Mouse (Mus musculus): ENCODE results near the gene Gm15217. TPM values are rescaled to one million over a fixed set of nuclear protein-coding genes. Genes with fewer than 3 reads are reported as not detected.

Gm15217 gene
- polyA plus RNA-seq, 1 experiment: not detected

DNA sequence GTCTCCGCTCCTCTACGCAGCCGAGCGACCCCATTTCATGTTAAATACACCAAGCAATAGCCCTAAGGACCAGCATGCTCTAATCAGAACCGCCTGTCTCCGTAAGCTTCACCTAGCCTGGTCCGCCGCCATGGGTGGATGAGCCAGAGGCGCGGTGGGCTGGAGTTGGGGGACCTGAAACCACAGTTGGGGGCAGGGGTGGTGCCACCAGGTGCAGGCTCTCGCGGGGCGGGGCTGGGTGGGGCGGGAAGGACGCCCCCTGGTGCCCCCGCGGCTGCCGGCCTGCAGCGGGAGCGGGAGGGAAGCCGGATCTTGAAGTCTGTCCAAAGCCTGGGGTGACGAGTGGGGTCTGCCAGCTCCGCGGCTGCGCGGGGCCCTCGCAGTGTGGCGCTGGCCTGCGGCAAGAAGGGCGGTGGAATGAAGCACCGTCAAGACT, 1.1 kb downstream of the Gm15217 start:
- no peaks in the 10 kb centered on the region for H3K9me3 ChIP-seq (ENCODE audit: control insufficient read depth, low read length)
- no peaks in the 10 kb centered on the region for H3K4me1 ChIP-seq (ENCODE audit: control insufficient read depth)
- H3K36me3 ChIP-seq (ENCODE audit: control insufficient read depth): no peaks in the 10 kb centered on the region
- peaks cover 33% of the 10 kb centered on the region for H3K27me3 ChIP-seq (ENCODE audit: control insufficient read depth)
- TF ChIP-seq TAL1 (IDR thresholded peaks at IDR 0.05; ENCODE audit: low read length): no peak
- TF ChIP-seq GATA1 (IDR thresholded peaks at IDR 0.05; ENCODE audit: low read length): no peak
- no peak overlapping the region for H3K4me3 ChIP-seq (replicated peaks)

- no peaks in the 10 kb centered on the region for H3K4me1 ChIP-seq (ENCODE audit: control insufficient read depth)
- no peak overlapping the region for H3K4me3 ChIP-seq (replicated peaks)
- H3K36me3 ChIP-seq (ENCODE audit: control insufficient read depth): no peaks in the 10 kb centered on the region
- TF ChIP-seq TAL1 (IDR thresholded peaks at IDR 0.05; ENCODE audit: low read length) (no peak), GATA1 (IDR thresholded peaks at IDR 0.05; ENCODE audit: low read length) (no peak)
- no peaks in the 10 kb centered on the region for H3K9me3 ChIP-seq (ENCODE audit: control insufficient read depth, low read length)
- peaks cover 45% of the 10 kb centered on the region for H3K27me3 ChIP-seq (ENCODE audit: control insufficient read depth)
Measured at GRCm38 (mm10) chr14:46381457-46381856, 2.2 kb downstream of the Gm15217 start.

- Histone ChIP-seq H3K9me3 (ENCODE audit: control insufficient read depth, low read length) (no peaks in the 10 kb centered on the region), H3K4me1 (ENCODE audit: control insufficient read depth) (no peaks in the 10 kb centered on the region), H3K4me3 (replicated peaks) (no peak overlapping the region), H3K27me3 (ENCODE audit: control insufficient read depth) (peaks cover 73% of the 10 kb centered on the region), H3K36me3 (ENCODE audit: control insufficient read depth) (no peaks in the 10 kb centered on the region)
- TF ChIP-seq GATA1 (IDR thresholded peaks at IDR 0.05; ENCODE audit: low read length) (no peak), TAL1 (IDR thresholded peaks at IDR 0.05; ENCODE audit: low read length) (no peak)
Measured at GRCm38 (mm10) chr14:46384946-46385691, 5.9 kb downstream of the Gm15217 start.

DNA sequence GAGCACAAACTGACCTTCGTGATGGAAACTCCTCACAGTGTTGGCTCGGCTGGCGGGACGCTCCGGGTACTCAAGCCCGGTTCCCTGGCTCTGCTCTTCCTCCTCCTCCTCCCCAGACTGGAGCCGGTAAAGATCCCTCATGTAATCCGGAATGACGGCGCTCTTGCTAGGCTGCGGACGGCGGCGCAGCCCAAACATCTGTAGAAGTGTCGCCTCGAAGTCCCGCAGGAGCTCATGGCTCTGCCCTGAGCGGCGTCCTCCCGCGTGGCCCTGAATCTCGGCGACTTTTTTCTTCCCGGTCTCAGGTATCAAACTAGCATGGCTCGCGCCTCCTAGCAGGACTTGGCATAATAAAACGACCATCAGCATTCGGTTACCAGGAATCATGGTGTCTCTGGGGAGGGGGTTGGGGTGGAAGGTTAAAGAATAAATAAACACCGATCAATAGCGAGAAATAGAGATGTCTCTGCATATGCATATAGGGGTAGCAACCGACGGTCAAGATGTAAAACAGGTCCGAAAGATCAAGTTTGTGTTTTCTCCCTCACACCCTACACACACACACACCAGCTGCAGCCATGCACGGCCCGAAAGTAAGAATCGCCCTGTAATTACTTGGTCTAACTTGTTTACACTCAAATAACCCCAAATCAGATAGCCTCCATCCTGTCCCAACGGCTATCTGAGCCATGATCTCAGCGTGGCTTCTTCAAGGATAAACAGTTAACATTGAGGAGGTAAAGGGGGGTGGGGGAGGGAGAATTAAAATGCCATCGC, 6.7 kb downstream of the Gm15217 start:
- TF ChIP-seq TAL1 (IDR thresholded peaks at IDR 0.05; ENCODE audit: low read length) (no peak), GATA1 (IDR thresholded peaks at IDR 0.05; ENCODE audit: low read length) (no peak)
- no peak overlapping the region for H3K4me3 ChIP-seq (replicated peaks)
- no peaks in the 10 kb centered on the region for H3K36me3 ChIP-seq (ENCODE audit: control insufficient read depth)
- peaks cover 74% of the 10 kb centered on the region for H3K27me3 ChIP-seq (ENCODE audit: control insufficient read depth)
- no peaks in the 10 kb centered on the region for H3K4me1 ChIP-seq (ENCODE audit: control insufficient read depth)
- H3K9me3 ChIP-seq (ENCODE audit: control insufficient read depth, low read length): no peaks in the 10 kb centered on the region

- Histone ChIP-seq H3K27me3 (ENCODE audit: control insufficient read depth) (peaks cover 74% of the 10 kb centered on the region), H3K9me3 (ENCODE audit: control insufficient read depth, low read length) (no peaks in the 10 kb centered on the region), H3K4me1 (ENCODE audit: control insufficient read depth) (no peaks in the 10 kb centered on the region), H3K4me3 (replicated peaks) (peak overlapping the region; percentile 14), H3K36me3 (ENCODE audit: control insufficient read depth) (no peaks in the 10 kb centered on the region)
- TF ChIP-seq TAL1 (IDR thresholded peaks at IDR 0.05; ENCODE audit: low read length): no peak
- no peak for TF ChIP-seq GATA1 (IDR thresholded peaks at IDR 0.05; ENCODE audit: low read length)
Measured at GRCm38 (mm10) chr14:46386478-46387356, 7.5 kb downstream of the Gm15217 start.

GRCm38 (mm10) chr14:46387357-46387671, 8.1 kb downstream of the Gm15217 start:
- H3K4me3 ChIP-seq (replicated peaks): peak overlapping the region; percentile 42
- no peaks in the 10 kb centered on the region for H3K36me3 ChIP-seq (ENCODE audit: control insufficient read depth)
- no peak for TF ChIP-seq TAL1 (IDR thresholded peaks at IDR 0.05; ENCODE audit: low read length)
- no peak for TF ChIP-seq GATA1 (IDR thresholded peaks at IDR 0.05; ENCODE audit: low read length)
- H3K27me3 ChIP-seq (ENCODE audit: control insufficient read depth): peaks cover 78% of the 10 kb centered on the region
- no peaks in the 10 kb centered on the region for H3K9me3 ChIP-seq (ENCODE audit: control insufficient read depth, low read length)
- H3K4me1 ChIP-seq (ENCODE audit: control insufficient read depth): no peaks in the 10 kb centered on the region

- Histone ChIP-seq H3K27me3 (ENCODE audit: control insufficient read depth) (peaks cover 79% of the 10 kb centered on the region), H3K4me3 (replicated peaks) (peak overlapping the region; percentile 42), H3K4me1 (ENCODE audit: control insufficient read depth) (no peaks in the 10 kb centered on the region), H3K36me3 (ENCODE audit: control insufficient read depth) (no peaks in the 10 kb centered on the region), H3K9me3 (ENCODE audit: control insufficient read depth, low read length) (no peaks in the 10 kb centered on the region)
- TF ChIP-seq TAL1 (IDR thresholded peaks at IDR 0.05; ENCODE audit: low read length) (no peak), GATA1 (IDR thresholded peaks at IDR 0.05; ENCODE audit: low read length) (no peak)
Measured at GRCm38 (mm10) chr14:46387821-46388481, 8.7 kb downstream of the Gm15217 start.

DNA sequence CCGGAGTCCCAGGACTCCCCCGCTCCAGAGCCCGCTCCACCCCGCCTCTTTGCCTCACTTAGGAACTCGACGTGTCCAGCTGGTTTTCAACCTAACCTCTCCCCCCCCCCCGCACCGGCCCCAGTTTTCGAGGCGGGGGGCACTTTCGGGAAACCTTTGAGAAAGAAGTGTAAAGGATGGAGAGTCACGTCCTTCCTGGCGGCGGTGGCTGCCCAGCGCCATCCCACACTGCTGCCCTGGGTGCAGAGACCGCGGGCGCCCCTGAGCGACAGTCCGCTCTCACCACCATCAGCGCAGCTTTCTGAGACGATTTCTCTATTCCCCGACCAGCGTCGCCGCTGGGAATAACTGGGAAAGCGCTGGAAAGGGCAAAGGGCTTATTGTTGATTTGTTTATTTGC, 9.4 kb downstream of the Gm15217 start:
- no peaks in the 10 kb centered on the region for H3K4me1 ChIP-seq (ENCODE audit: control insufficient read depth)
- no peaks in the 10 kb centered on the region for H3K36me3 ChIP-seq (ENCODE audit: control insufficient read depth)
- no peak overlapping the region for H3K4me3 ChIP-seq (replicated peaks)
- TF ChIP-seq TAL1 (IDR thresholded peaks at IDR 0.05; ENCODE audit: low read length): no peak
- no peak for TF ChIP-seq GATA1 (IDR thresholded peaks at IDR 0.05; ENCODE audit: low read length)
- peaks cover 79% of the 10 kb centered on the region for H3K27me3 ChIP-seq (ENCODE audit: control insufficient read depth)
- H3K9me3 ChIP-seq (ENCODE audit: control insufficient read depth, low read length): no peaks in the 10 kb centered on the region

Data from erythroblast, embryonic 14.5 days (primary cell).